Mouse (Mus musculus): ENCODE data around the gene Ralgapa2.

DNA sequence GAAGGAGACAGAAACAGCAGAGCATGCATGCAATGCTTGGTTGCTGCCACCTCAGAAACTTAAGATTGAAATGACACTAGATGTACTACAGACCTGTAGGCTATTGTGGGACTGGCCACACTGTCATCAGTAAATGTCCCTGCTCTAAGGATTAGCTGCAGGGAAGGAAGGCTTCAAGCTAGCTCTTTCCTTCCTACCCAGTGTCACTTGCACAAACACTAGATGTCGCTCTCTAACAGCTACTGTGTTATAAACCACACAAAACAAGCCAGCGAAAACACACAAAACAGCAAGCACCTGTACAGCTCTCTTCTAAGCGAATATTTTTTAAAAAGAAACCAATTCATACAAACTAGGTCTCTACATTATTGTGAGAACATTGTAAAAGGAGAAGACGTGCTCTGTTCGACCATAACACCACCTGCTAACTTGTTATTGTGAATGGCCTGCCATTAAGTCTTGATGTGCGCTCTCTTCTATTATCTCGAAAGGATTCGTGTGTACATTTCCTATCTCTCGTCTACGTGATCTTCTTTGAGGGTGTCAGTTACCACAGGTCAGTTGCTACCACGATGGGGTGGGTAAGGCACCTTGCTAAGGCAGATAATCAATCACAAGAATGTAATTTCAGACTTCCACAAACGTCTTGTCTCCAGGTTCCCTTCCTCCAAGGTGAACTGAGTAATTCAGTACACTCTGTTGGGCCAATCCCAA is 42.3 kb downstream of the Ralgapa2 start:
- TF ChIP-seq MXI1 (IDR thresholded peaks at IDR 0.05; ENCODE audit: low read depth, low read length) = no peak
- no peak for TF ChIP-seq CHD2 (IDR thresholded peaks at IDR 0.05; ENCODE audit: low read length)
- no peak for TF ChIP-seq TCF12 (IDR thresholded peaks at IDR 0.05; ENCODE audit: low read depth, low read length)
